Mouse (Mus musculus): Measurements from ENCODE around the gene Hpse2.

DNA sequence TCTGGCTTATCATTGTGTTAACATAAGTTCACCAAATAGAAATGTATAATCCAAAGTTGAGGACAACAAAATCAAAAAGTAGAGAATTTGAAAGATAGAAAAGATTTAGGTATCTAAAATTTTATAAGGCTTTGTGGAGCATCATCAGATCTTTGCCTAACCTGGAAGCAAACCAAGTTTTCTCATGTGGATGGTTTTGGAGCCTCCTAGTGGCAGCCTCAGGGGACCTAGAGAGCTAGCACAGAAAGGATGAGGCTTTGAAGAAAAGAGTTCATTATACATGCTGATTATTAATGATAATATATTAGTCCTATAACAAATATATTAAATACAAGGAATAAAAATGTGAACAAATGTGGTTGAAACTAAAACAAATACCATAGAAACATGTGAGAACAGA is 77.0 kb downstream of the Hpse2 start:
- no peak for TF ChIP-seq CTCF (IDR thresholded peaks at IDR 0.05; ENCODE audit: low read depth, low read length)
- no peak for TF ChIP-seq EP300 (IDR thresholded peaks at IDR 0.05; ENCODE audit: insufficient read depth, low read depth, low read length)
